Mouse (Mus musculus) stomach, embryonic 15.5 days (tissue): ENCODE data around the gene Rbm4b. TPM values are rescaled to one million over a fixed set of nuclear protein-coding genes. Genes with fewer than 3 reads are reported as not detected.
"Not testable (repeated sequence)": the region's sequence is repeated elsewhere in the genome, so short reads cannot be mapped to it uniquely, and the experiment has no call there.

Source experiments
- ATAC-seq: fragments of 200-750 bp; cut with Nextera tagmentation; 2 replicates; pipeline ENCODE4 v1.8.0; 2017; ENCODE audit warnings: low read depth, moderate number of reproducible peaks, moderate TSS enrichment; ENCODE audit not compliant: insufficient read depth, low FRiP score
- H3K27ac ChIP-seq: fragments of 300-500 bp; sonication (generic); 2 replicates; pipeline ENCODE4 v1.5.1; 2015; ENCODE audit warnings: mild to moderate bottlenecking, inconsistent platforms
- H3K27me3 ChIP-seq: fragments of 300-500 bp; sonication (generic); replicated peaks from 2 replicates; pipeline ENCODE4 v1.6.1; 2015; ENCODE audit warnings: inconsistent platforms
- H3K36me3 ChIP-seq: fragments of 300-500 bp; sonication (generic); 2 replicates; pipeline ENCODE4 v1.6.1; 2015; ENCODE audit warnings: inconsistent platforms
- H3K4me1 ChIP-seq: fragments of 300-500 bp; sonication (generic); 2 replicates; pipeline ENCODE4 v1.6.1; 2015; ENCODE audit warnings: inconsistent platforms
- H3K4me2 ChIP-seq: fragments of 300-500 bp; sonication (generic); 2 replicates; pipeline ENCODE4 v1.6.1; 2015; ENCODE audit warnings: mild to moderate bottlenecking, inconsistent platforms
- H3K4me3 ChIP-seq: fragments of 300-500 bp; sonication (generic); replicated peaks from 2 replicates; pipeline ENCODE4 v1.5.1; 2015; ENCODE audit warnings: inconsistent platforms
- H3K9ac ChIP-seq: fragments of 300-500 bp; sonication (generic); 2 replicates; pipeline ENCODE4 v1.6.1; 2015; ENCODE audit warnings: inconsistent platforms
- H3K9me3 ChIP-seq: fragments of 300-500 bp; sonication (generic); 2 replicates; pipeline ENCODE4 v1.6.1; 2016; ENCODE audit warnings: inconsistent platforms
- WGBS: fragments of 180-500 bp; shearing (Covaris S2); methylation state at CpG from one replicate; pipeline ENCODE4 v1.1.7; 2015; 5-methylcytosine and 5-hydroxymethylcytosine counted together
- polyA plus RNA-seq: library from polyadenylated mRNA; unstranded; fragments of >200 nt; fragmentation: Nextera tagmentation; extraction: Ambion mirVana; gene quantifications from 2 replicates; pipeline ENCODE4 v1.2.1, GENCODE M21; 2015

The Rbm4b gene
- polyA plus RNA-seq, 1 experiment from 2014 or later = 59.7 TPM

- H3K27ac ChIP-seq = peak overlapping the region; percentile 94; the same call in 1 of the 2 replicates
- not testable (repeated sequence) for H3K9me3 ChIP-seq, H3K27me3 ChIP-seq, ATAC-seq, H3K36me3 ChIP-seq
- peak overlapping the region; percentile 49 for H3K4me2 ChIP-seq
- H3K4me1 ChIP-seq = peaks cover 13% of the 10 kb centered on the region
- H3K4me3 ChIP-seq = peak overlapping the region; percentile 77
- 70% methylated on average over 8 of the region's 8 CpGs for WGBS
- H3K9ac ChIP-seq = peak overlapping the region; percentile 69; the same call in 1 of the 2 replicates
These were observed 56.1 kb downstream of the Rbm4b start for GRCm38 (mm10) chr19:4812334-4812949.

GRCm38 (mm10) chr19:4813015-4813414 is 56.7 kb downstream of the Rbm4b start:
- no peak for ATAC-seq
- no peak overlapping the region for H3K4me3 ChIP-seq
- H3K4me1 ChIP-seq = peaks cover 11% of the 10 kb centered on the region
- no peaks in the 10 kb centered on the region for H3K27me3 ChIP-seq
- H3K9ac ChIP-seq = no peak overlapping the region
- no peak overlapping the region for H3K4me2 ChIP-seq
- WGBS = 77% methylated on average over 6 of the region's 6 CpGs
- H3K36me3 ChIP-seq = no peaks in the 10 kb centered on the region
- no peaks in the 10 kb centered on the region for H3K9me3 ChIP-seq
- H3K27ac ChIP-seq = no peak overlapping the region

Other genes with a start within 250 kb of the Rbm4b start
- gene Pcx, start 246.0 kb upstream of the Rbm4b start, polyA plus RNA-seq = 18.0 and 19.1 TPM in 2 replicates
- gene Lrfn4, start 140.8 kb upstream of the Rbm4b start, polyA plus RNA-seq = 5.7 and 6.1 TPM in 2 replicates
- gene Rce1, start 130.9 kb upstream of the Rbm4b start, polyA plus RNA-seq = 66.1 and 66.8 TPM in 2 replicates
- 2.3 and 3.6 TPM in 2 replicates for gene Gm960, start 57.8 kb upstream of the Rbm4b start, polyA plus RNA-seq
- 2.8 and 2.9 TPM in 2 replicates for gene Sptbn2, start 45.3 kb upstream of the Rbm4b start, polyA plus RNA-seq
- gene Rbm4, start 37.4 kb downstream of the Rbm4b start, polyA plus RNA-seq = 50.1 and 52.2 TPM in 2 replicates
- gene Gm21992, start 55.1 kb downstream of the Rbm4b start, polyA plus RNA-seq = 29.9 and 38.0 TPM in 2 replicates
- 70.3 and 75.2 TPM in 2 replicates for gene Rbm14, start 55.1 kb downstream of the Rbm4b start, polyA plus RNA-seq
- gene Ccs, start 82.8 kb downstream of the Rbm4b start, polyA plus RNA-seq = 51.1 and 54.1 TPM in 2 replicates
- 0.12 TPM in 1 of 2 replicates, not detected in the other for gene Ccdc87, start 82.9 kb downstream of the Rbm4b start, polyA plus RNA-seq
- 24.9 and 34.0 TPM in 2 replicates for gene Ctsf, start 98.6 kb downstream of the Rbm4b start, polyA plus RNA-seq
- 2.3 and 2.5 TPM in 2 replicates for gene Actn3, start 121.4 kb downstream of the Rbm4b start, polyA plus RNA-seq
- 11.4 and 11.6 TPM in 2 replicates for gene Zdhhc24, start 122.2 kb downstream of the Rbm4b start, polyA plus RNA-seq
- gene Bbs1, start 150.1 kb downstream of the Rbm4b start, polyA plus RNA-seq = 2.7 and 3.0 TPM in 2 replicates
- gene Dpp3, start 171.8 kb downstream of the Rbm4b start, polyA plus RNA-seq = 107 and 122 TPM in 2 replicates
- gene Peli3, start 186.6 kb downstream of the Rbm4b start, polyA plus RNA-seq = 1.7 and 1.9 TPM in 2 replicates
- 95.8 and 100 TPM in 2 replicates for gene Mrpl11, start 205.7 kb downstream of the Rbm4b start, polyA plus RNA-seq
- 0.22 and 0.24 TPM in 2 replicates for gene Npas4, start 233.8 kb downstream of the Rbm4b start, polyA plus RNA-seq